Mouse (Mus musculus): ENCODE results near the gene Gpsm2.

DNA sequence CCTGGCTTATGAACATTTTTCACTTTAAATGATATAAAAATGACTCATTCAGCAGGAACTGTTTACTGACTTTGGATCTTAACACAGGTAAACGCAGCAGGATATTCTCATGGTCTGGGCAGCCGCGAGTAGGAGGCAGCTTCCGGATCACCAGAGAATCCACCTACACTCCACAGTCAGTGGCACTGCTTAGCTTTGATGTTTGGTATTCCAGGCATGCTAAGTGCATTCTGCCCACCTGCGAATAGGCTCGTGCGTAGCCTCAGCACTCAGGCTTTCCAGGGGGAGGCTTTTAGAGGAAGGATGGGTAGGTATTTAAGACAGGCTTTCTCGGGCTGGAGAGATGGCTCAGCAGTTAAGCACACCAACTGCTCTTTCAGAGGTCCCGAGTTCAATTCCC lies 27.8 kb downstream of the Gpsm2 start:
- TF ChIP-seq E2F4 (IDR thresholded peaks at IDR 0.05; ENCODE audit: insufficient replicate concordance, low read depth, low read length): no peak
- TF ChIP-seq PAX5 (IDR thresholded peaks at IDR 0.05; ENCODE audit: low read length): no peak
- TF ChIP-seq CTCF (conservative IDR thresholded peaks at IDR 0.05 in 1 of 2, IDR thresholded peaks at IDR 0.05 in 1 of 2; ENCODE audit: low read depth in 2 of 2, low read length in 2 of 2): no peak
- TF ChIP-seq KAT2A (IDR thresholded peaks at IDR 0.05; ENCODE audit: insufficient replicate concordance, low read length): no peak
- TF ChIP-seq ELF1 (IDR thresholded peaks at IDR 0.05; ENCODE audit: low read depth, low read length): no peak
- no peak for TF ChIP-seq NELFE (IDR thresholded peaks at IDR 0.05; ENCODE audit: low read depth, low read length)
- no peak for TF ChIP-seq SMC3 (IDR thresholded peaks at IDR 0.05; ENCODE audit: low read depth, low read length)
- no peak for TF ChIP-seq EP300 (IDR thresholded peaks at IDR 0.05; ENCODE audit: low read length)
- no peak for TF ChIP-seq MYC (IDR thresholded peaks at IDR 0.05; ENCODE audit: low read depth, low read length)
- no peak for TF ChIP-seq POLR2A (IDR thresholded peaks at IDR 0.05; ENCODE audit: low read depth, low read length)
- TF ChIP-seq CHD2 (IDR thresholded peaks at IDR 0.05; ENCODE audit: low read length): no peak
- no peak for TF ChIP-seq POLR2AphosphoS2 (IDR thresholded peaks at IDR 0.05; ENCODE audit: low read depth, low read length)
- TF ChIP-seq MAZ (IDR thresholded peaks at IDR 0.05; ENCODE audit: low read depth, low read length): no peak
- no peak for TF ChIP-seq RAD21 (IDR thresholded peaks at IDR 0.05; ENCODE audit: low read depth, low read length)
